Mouse (Mus musculus): ENCODE measurements around the gene Ifi35.

DNA sequence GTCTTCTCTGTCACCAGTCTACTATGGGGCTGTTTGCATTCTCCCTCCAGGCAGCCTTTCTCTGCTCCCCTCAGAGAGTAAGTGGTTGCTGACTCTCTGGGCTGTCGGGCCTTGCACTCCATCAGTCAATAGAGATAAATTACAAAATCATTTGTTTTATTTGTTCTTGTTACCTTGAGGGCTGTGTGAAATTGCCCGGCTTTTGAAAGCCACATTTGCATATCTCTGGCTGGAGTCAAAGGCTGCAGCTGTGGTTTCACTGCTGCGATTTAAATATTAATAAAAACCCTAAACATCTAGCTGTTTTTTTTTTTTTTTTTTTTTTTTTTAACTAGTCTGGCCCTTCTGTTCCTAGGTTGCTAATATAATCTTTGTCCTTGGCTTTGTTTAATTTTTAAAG lies 35.6 kb downstream of the Ifi35 start:
- TF ChIP-seq CTCF (IDR thresholded peaks at IDR 0.05; ENCODE audit: low read depth): no peak
- no peak for TF ChIP-seq EP300 (optimal IDR thresholded peaks at IDR 0.05)

Data from stomach, postnatal 0 days (tissue).